Mouse (Mus musculus) mouse trophoblast stem cell (cell line): Measurements from ENCODE around the gene Cox14.

ENCODE experiments used
- in situ Hi-C, 2 experiments: fragments of 300-500 bp; cut with MseI, MboI; formaldehyde crosslinking; loops; 2 replicates in 1 of 2; 3 replicates in 1 of 2; pipeline ENCODE4 v1.15.1; 2025

Cox14 gene

DNA sequence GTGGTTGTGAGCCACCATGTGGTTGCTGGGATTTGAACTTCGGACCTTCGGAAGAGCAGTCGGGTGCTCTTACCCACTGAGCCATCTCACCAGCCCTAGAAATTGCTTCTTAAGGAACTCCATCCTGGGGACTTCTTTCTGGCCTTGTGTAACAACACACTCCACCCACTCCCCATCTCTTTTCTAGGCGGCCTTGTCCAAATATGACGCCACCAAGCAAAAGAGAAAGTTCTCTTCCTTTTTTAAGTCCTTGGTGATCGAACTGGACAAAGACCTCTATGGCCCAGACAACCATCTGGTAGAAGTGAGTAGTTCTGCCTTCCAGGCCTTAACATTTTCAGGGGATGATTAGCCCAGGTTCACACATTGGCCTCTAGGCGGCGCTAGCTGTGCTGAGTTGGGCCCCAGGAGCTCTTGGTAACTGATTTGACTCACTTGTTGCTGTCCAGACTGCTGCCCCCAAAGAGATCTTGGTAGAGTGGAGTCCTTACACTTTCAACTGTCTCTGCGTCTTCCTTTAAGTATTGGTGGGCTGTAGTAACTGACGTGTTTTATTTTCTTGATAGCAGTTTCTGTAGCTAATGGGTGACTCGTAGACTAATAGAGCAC, 19.9 kb upstream of the Cox14 start, which contains the start of gene Gm17349:
TSS of gene Gm17349 (minus strand) at position 51 of the 609 bp plus-strand sequence.
- in situ Hi-C loops = no loop called here

DNA sequence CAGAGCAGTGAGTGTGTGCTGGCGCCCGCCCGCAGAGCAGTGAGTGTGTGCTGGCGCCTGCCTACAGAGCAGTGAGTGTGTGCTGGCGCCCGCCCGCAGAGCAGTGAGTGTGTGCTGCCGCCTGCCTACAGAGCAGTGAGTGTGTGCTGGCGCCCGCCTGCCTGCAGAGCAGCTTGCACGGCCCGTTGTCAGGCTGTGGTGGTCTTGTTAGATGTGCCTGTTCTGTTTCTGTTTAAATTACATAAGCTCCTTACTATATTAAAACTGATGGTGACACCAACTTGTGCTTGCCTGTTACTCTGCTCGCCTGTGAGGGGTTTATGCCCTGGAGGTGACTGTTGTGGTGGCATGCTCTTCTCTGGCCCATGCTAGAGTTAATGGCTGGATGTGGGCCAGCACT, 17.2 kb upstream of the Cox14 start:
- in situ Hi-C loops = no loop called here

DNA sequence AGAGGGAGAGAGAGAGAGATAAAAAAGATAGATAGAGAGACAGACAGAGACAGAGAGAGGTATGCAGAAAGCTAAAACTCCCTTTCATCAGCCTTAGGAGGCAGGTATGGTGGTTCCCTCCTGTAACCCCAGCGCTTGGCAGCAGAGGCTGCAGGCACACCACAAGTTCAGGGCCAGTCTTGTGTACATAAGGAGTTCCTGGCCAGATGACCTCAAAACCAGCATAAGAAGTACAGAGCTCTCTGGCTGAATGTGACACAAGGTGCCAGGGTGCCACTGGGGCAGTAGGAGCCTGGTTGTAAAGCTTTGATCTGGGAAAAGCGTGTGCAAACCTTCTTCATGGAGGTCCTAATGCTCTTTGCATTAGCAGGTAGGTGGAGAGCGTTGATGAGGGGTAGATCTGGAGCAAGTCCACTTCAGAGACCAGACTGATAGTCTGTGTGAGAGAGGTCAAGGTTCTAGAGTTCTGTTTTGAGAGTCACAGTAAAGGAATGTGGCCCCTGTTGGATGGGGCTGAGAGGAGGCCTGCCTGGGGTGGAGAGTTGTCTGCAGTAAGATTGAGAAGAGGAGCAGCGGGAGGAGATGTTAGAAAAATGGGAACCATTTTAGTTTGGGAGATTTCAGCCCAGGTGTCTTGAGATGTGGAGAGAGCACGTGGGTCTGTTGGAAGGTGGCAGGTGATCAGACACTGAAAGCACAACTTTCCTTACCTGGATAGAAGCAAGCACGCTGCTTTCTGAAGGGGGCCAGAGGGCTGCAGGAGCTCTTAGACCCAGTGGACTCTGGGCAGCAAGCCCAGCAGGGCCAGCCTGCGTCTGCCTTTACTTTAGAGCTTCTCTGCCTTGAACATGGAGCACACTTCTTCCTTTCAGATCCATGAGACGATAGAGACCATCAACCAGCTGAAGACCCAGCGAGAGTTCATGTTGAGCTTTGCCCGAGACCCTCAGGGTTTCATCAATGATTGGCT, 14.9 kb upstream of the Cox14 start:
- in situ Hi-C loops = no loop called here

DNA sequence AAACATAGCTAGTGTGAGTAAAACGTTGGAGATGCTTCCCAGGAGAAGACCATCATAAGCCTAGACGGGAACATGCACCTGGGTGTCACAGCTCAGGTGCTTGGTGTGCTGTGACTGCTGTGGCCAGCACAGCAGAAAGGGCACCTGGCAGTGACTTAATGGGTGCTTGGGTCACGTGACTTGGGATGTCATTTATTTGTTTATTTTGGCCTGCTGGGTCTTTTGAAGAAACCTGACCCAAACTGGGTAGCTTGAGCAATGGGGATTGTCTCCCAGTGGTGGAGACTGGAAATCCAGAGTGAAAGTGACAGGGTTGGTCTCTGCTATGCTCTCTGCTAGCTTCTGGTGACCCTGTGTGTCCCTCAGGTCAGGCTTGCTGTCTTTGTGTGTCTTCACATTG, 13.9 kb upstream of the Cox14 start:
- in situ Hi-C loops = no loop called here

DNA sequence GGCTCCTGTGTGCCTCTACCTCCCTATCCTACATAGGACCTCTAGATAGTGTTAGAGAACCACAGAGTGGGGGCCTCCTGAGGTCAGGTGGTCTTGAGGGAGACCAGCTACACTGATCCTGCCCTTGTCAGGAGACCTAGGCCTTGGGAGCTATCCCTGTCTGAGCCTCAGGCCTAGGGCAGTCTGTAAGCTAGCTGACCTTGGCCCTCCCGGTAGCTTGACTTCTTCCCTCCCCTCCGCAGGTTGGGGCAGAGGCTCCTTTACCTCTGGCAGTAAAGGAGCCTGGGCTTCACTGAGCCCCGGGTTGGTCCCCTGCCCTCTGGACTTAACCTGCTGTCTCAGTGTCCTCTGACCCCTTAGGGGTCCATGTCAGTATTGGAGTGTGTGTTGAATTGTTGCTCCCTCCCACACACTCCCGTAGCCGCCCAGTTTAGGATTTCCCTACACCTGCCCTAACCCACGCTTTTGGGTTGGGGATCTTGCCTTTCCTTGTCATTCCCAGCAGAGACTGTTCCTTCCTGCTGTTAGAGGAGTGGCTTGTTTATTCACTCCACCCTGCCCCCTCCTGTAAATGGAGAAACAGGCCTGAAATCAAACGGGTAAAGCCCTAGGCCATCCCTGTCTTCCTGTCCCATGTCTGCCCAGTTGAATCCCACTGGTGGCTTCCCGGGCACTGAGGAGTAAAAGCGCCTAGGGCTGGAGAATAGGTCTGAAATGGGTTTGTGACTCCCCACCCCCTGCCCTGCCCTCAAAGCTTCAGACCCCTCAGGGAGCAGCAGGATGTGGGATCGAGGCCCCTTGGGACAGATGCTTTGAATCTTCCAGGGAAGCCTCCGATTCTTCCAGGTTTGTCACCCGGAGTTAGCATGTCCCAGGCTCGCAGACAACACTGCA, 12.5 kb upstream of the Cox14 start:
- in situ Hi-C loops = no loop called here

DNA sequence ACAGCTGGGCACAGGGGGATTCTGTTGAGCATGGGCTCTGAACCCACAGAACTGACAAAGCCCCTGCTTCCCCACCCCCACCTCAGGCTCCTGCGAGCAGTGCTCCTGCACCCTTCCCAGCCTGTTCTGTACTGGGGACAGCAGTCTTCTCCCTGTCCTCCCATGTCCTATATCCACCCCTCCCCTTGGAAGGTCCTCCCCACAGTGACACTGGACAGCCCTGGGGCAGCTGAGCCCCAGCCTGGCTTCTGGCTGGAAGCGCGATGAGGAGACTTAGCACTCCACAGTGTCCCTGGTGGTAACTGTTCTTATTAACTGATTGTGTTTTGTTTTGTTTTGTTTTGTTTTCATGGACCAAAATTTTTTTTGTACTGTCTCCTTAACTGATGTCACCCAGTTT, 11.8 kb upstream of the Cox14 start:
- in situ Hi-C loops = no loop called here

DNA sequence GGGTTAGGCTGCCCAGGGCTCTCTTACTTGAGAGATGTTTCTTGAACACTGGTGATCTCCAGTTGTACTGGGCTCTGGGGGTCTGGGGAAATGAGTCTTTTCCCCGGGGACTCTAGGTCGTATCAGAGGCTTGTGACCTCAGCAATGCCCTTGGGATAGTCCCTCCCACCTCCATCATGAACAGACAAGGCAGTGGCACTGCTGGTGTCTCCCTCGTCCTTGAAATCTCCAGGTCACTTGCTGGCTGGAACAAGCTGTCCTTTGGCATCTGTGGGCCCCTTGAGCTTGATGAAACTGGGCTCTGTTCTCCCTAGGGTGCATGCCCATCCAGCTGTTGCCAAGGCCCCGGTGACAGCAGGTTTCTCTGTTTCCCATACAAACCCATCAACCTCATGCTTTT, 11.2 kb upstream of the Cox14 start:
- in situ Hi-C loops = no loop called here

DNA sequence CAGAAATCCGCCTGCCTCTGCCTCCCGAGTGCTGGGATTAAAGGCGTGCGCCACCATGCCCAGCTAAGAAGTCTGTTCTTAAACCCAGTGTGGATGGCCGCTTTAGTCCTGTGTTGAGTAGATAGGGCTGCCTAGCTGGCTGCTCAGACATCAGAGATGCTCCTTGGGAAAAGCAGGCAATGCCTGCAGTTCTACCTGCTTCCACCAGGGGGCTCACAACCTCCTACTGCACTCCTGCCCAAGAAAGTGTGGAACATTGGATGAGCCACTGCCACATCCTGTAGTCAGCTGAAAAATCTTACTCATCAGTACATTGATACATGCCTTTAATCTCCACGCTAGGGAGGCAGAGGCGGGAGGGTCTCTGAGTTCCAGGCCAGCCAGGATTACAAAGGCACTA, 10.6 kb upstream of the Cox14 start:
- in situ Hi-C loops = no loop called here

DNA sequence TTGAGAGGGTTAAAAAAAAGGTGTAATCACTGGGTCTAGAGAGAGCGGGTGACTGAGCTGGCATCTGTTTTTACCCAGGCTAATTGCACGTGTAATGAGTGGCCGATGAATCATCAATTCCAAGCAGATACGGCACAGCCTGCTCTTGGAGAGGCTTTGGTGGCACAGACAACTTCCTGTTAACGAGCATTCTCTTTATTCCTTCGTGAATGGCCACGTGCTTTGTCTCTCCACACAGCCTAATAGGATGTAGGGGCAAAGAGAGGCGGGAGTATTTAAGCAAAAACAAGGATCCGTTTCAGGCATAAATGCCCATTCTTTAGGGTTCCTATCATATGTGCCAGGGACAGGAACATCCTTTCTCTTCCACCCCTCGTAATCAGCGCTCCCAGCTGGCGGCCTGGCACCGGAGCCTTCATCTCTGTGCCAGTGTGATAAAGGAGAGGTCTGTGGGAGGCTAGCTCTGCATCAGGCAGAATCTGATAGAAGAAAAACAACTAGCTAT, 10.0 kb upstream of the Cox14 start:
- in situ Hi-C loops = no loop called here

DNA sequence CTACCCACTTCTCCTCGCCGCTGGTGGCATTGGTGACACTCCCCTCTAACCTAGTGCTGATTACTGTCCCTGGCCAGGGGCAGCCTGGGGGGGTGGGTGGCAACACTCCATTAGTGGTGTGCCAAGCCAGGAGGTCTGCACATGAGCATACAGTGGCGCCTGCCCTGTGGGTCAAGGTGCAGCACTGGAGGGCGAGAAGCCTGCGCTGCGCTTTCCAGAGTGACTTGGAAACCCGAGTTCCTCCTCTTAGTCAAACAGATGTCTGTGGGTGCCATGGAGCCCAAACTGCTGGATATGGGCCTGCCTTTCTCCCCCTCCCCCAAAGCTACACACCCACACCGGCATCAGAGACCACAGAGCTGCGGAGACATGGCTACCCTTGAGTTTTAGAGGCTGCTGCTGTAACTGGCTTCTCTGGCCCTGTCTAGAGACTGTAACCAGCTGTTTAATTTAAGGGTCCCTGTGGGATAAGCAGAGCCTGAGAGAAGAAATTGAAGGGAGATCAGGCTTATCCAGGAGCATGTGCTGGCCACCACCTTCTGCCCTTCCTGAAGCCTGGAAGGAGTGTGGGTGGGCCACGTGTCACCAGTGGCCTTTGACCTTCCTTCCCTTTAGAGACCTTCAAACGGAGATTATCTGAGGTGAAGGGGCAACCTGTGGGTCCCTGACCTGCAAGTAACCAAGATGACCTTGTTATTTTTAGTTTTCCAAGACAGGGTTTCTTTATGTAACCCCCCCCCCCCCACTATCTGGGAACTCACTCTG, 9.3 kb upstream of the Cox14 start:
- in situ Hi-C loops = no loop called here

DNA sequence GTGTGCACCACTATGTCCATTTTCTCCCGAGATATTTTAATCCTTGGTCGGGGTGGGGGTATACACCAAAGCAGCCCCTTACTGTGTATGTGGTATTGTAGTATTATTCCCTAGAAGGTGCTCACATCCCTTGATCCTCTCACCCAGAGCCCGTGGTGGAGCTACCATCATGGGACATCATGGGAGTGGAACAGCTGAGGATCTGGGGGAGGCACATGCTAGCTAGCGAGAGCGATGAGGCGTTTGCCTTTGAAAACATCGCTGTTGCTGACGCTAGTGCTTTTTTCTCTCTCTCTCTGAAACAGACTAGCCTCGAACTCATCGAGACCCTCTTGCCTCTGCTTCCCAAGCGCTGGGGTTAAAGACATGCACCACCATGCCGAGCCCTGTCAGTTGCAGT, 8.6 kb upstream of the Cox14 start:
- in situ Hi-C loops = no loop called here

DNA sequence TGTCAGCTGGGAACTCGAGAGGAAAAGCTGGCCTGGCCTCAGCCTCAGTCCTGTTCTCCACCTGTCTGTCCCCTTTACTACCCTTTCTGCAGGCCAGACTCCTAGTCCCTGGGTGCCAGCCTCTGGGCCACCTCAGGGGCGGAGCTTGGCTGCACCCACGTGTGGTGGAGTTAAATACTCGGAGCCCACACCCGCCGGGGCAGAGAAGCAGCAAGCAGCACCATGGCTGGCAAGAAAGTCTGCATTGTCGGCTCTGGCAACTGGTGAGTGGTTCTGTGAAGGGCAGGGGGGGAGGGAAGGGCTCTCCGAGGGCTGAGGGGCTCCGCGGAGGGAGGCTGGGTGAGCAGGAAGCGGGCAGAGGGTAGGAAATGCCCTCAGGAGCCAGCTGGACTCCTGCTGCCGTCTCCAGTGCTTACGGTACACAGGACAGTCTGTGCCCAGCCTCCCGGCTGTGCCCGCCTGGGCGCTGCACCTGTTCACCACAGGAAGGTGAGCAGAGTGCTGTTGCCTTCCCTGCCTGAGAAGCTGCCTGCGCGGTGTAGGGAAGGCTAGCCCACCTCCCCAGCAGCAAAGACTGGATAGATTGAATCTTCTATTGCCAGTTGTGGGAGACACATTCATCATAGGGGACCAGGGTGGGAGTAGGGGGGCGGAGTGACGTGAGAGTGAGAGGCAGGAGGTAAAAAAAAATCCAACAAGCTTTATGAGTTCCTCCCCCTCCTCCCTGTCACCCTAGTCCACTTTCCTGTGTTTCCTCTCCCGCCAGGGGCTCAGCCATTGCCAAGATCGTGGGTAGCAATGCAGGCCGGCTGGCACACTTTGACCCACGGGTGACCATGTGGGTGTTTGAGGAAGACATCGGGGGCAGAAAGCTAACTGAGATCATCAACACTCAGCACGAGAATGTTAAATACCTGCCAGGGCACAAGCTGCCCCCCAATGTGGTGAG, 7.8 kb upstream of the Cox14 start, which contains the start of gene Gpd1:
TSS of gene Gpd1 (plus strand) at position 130 of the 949 bp plus-strand sequence.
- in situ Hi-C loops = no loop called here

DNA sequence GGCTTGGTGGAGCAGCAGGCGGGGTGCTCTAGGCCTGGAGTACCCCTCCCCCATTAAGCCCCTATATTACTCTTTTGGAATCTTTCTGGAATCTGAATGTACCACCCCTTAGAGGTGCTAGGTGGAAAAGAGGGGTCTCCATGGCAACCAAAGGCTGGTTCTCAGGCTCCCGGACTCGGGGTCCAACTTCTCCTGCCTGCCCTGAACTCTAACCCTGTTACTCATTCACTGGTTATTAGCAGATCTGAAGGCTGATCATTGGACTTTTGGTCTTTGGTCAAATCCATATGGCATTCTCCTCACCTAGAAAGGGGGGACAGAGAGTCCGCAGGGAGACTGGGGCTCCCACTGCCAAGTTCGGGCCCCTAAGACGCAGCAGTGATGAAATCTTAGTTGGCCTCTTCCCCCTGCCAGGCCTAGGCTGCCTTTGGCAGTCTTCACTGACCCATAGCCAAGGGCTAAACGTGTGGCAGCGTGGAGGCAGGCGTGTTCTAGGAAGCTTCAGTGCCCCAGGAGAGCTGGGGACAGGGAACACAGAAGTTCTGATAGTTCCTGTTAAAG, 6.9 kb upstream of the Cox14 start:
- in situ Hi-C loops = no loop called here

DNA sequence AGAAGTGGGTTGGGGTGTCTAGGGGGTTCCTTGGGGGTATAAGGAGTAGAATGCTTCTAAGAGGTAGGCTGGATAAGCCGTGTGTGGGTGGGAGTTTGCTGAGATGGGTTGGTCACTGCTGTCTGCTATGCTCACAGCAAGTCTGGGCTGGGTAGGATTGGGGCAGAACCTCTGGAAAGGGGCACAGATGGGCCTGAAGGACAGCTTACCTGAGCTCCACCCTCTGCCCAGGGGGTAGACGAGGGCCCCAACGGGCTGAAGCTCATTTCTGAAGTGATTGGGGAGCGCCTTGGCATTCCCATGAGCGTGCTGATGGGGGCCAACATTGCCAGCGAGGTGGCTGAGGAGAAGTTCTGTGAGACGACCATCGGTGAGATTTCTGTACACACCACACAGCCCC, 5.6 kb upstream of the Cox14 start:
- in situ Hi-C loops = loop anchor here in 1 of 2 experiments (10.0 kb wide), 1 partner anchor 55 kb away; the partner anchor contains the start of gene Cers5

DNA sequence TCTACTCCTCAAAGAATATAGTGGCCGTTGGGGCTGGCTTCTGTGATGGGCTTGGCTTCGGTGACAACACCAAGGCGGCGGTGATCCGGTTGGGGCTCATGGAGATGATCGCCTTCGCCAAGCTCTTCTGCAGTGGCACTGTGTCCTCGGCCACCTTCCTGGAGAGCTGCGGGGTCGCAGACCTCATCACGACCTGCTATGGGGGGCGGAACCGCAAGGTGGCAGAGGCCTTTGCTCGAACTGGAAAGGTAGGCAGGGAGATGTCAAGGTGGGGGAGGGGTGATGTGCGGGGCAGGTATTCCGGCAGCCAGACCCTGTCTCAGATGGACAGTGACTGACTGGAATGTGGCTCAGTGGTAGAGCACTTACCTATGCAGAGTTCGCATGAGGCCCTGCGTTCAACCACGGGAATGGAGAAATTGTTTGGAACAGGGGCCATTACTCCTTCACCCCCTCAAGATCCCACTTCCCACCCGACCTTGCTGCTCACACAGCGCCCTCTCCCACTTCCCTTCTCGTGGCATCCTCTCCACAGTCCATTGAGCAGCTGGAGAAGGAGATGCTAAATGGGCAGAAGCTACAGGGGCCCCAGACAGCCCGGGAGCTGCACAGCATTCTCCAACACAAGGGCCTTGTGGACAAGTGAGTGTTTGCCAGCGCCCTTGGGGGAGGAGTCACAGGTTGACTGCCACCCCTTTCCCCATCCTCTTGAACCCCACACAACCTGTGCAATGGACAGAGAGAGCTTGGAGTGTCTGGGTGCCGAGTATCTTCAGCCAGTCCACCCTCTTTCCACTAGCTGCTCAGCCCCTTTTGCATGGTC, 3.3 kb upstream of the Cox14 start:
- in situ Hi-C loops = loop anchor here in 1 of 2 experiments (10.0 kb wide), 1 partner anchor 53 kb away; the partner anchor contains the start of gene Cers5

DNA sequence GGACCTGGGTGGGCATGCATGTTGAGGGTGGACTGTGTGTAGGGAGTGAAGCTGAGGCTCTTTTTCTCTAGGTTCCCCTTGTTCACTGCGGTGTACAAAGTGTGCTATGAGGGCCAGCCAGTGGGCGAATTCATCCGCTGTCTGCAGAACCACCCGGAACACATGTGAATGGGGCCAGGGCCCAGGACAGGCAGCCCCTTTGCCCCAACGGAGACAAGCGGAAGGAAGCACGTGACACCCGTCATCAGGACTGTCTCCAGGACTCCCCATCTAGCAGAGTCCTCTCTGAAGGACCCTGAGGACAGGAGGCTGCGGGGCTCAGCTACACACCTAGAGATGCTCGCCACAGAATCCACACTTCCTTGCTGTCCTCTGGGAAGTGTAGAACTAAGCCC, 2.3 kb upstream of the Cox14 start:
- in situ Hi-C loops = loop anchor here in 1 of 2 experiments (10.0 kb wide), 1 partner anchor 52 kb away; the partner anchor contains the start of gene Cers5

DNA sequence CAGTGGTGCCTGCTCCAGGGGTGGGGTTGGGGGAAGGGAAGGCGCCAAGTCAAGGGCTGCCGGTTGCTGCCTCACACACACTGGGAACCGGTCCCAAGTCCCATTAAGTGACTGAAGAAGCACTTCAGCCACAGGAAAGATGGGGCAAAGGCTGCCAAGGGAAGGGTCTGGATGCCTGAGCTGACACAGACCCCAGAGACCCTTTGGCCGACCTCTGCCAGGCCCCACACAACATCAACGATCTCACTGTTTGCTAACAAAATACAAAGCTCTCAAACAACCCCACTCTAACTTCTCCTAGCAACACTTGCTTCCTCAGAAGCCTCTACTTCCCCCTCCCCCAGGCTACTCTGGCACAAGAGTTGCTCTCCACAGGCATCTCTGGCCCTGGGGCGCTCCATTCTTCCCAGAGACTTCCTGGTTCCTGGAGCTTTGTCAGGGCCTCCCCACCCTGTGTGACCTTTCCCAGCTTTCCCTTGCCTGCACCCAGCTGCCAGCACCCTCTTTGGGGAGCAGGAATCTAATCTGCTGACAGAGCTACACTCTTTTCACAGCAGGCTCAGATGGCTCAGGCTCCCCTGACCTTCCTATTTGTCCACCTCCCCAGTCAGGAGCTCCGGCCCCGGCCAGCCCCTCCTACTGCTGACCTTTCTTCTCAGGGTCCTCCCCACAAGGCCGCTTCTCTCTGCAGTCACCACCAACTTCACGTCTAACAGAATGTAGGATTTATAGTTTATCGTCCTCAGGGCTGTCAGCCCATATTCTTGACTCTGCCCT, 1.7 kb upstream of the Cox14 start:
- in situ Hi-C loops = loop anchor here in 1 of 2 experiments (10.0 kb wide), 1 partner anchor 51 kb away; the partner anchor contains the start of gene Cers5
